Mouse (Mus musculus) CH12.LX (cell line): ENCODE measurements at regions not wholly inside any gene's neighbourhood (a gene's known extent, or its start where the extent isn't known, plus 50 kb on each side); places are given as distances from the start of the nearest gene placed in this dataset.
A peak's percentile ranks its signal among the peaks of the same experiment; 100 is the strongest.

Experiments used
- DNase-seq: peaks from one replicate; pipeline ENCODE4 v3.0.0-alpha.2; 2013; ENCODE audit errors: extremely low read depth
- H3K27ac ChIP-seq: 2 replicates; pipeline ENCODE4 v1.5.1; 2012; ENCODE audit warnings: low read depth, mild to moderate bottlenecking, control low read depth, moderate library complexity; ENCODE audit not compliant: insufficient read depth
- H3K27me3 ChIP-seq: replicated peaks from 2 replicates; pipeline ENCODE3; 2012; ENCODE audit warnings: inconsistent platforms
- H3K36me3 ChIP-seq, 2 experiments: replicated peaks in 1 of 2; 2 replicates each; pipeline versions ENCODE3 to v1.6.1; 2012; ENCODE audit warnings: inconsistent platforms in 1 of 2, low read length in 1 of 2, mild to moderate bottlenecking in 1 of 2, mixed read lengths in 1 of 2, moderate library complexity in 1 of 2; ENCODE audit not compliant: control insufficient read depth in 1 of 2, insufficient read depth in 1 of 2
- H3K4me1 ChIP-seq, 2 experiments: 2 replicates each; pipeline ENCODE4 v1.6.1; 2012; ENCODE audit warnings: inconsistent platforms in 1 of 2, moderate library complexity in 1 of 2; ENCODE audit not compliant: insufficient read depth in 2 of 2, control insufficient read depth in 1 of 2
- H3K4me2 ChIP-seq: 2 replicates; pipeline ENCODE4 v1.6.1; 2012; ENCODE audit warnings: low read depth, mild to moderate bottlenecking, control low read depth; ENCODE audit not compliant: poor library complexity, insufficient read depth, severe bottlenecking
- H3K4me3 ChIP-seq, 3 experiments: fragments of 150-350 bp in 1 of 3; sonication (generic) in 1 of 3; replicated peaks in 1 of 3; 2 replicates each; pipeline versions ENCODE3 to v1.5.1; 2011 to 2012; ENCODE audit warnings: low read depth in 2 of 3, low read length in 2 of 3, mild to moderate bottlenecking in 2 of 3, moderate library complexity in 2 of 3, control low read depth in 1 of 3, improper control_type of control experiment in 1 of 3, inconsistent platforms in 1 of 3, mixed read lengths in 1 of 3; ENCODE audit not compliant: poor library complexity in 1 of 3
- H3K79me2 ChIP-seq: replicated peaks from 2 replicates; pipeline ENCODE4 v1.6.1; 2012; ENCODE audit warnings: mild to moderate bottlenecking, moderate library complexity; ENCODE audit not compliant: control insufficient read depth, poor library complexity, insufficient read depth, severe bottlenecking; ENCODE audit errors: extremely low read depth
- H3K9ac ChIP-seq: 2 replicates; pipeline ENCODE4 v1.6.1; 2012; ENCODE audit warnings: low read depth, mild to moderate bottlenecking, control low read depth, moderate library complexity; ENCODE audit not compliant: insufficient read depth
- H3K9me3 ChIP-seq: replicated peaks from 2 replicates; pipeline ENCODE3; 2012; ENCODE audit warnings: low read length, inconsistent platforms, mixed read lengths
- EP300 ChIP-seq: IDR thresholded peaks from 2 replicates; pipeline ENCODE4 v1.6.1; 2011; ENCODE audit warnings: low read length, improper control_type of control experiment
- ETS1 ChIP-seq: conservative IDR thresholded peaks from 2 replicates; pipeline ENCODE4 v1.6.1; 2012; ENCODE audit warnings: low read depth, mild to moderate bottlenecking, inconsistent platforms, low read length, improper control_type of control experiment, moderate library complexity
- HCFC1 ChIP-seq: IDR thresholded peaks from 2 replicates; pipeline ENCODE4 v1.6.1; 2012; ENCODE audit warnings: low read depth, mild to moderate bottlenecking, inconsistent platforms, low read length, improper control_type of control experiment
- IRF4 ChIP-seq: IDR thresholded peaks from 2 replicates; pipeline ENCODE4 v1.6.1; 2014; ENCODE audit warnings: low read depth, mild to moderate bottlenecking, inconsistent platforms, low read length, improper control_type of control experiment
- JUND ChIP-seq: conservative IDR thresholded peaks from 2 replicates; pipeline ENCODE4 v1.6.1; 2011; ENCODE audit warnings: low read depth, low read length, improper control_type of control experiment
- KAT2A ChIP-seq: IDR thresholded peaks from 2 replicates; pipeline ENCODE4 v1.6.1; 2012; ENCODE audit warnings: low read length, improper control_type of control experiment, inconsistent platforms; ENCODE audit not compliant: insufficient replicate concordance
- MAFK ChIP-seq: IDR thresholded peaks from 2 replicates; pipeline ENCODE4 v1.6.1; 2011; ENCODE audit warnings: low read length, improper control_type of control experiment; ENCODE audit not compliant: insufficient replicate concordance
- MEF2A ChIP-seq: IDR thresholded peaks from 2 replicates; pipeline ENCODE4 v1.6.1; 2014; ENCODE audit warnings: low read depth, mild to moderate bottlenecking, inconsistent platforms, low read length, improper control_type of control experiment, borderline replicate concordance
- MYC ChIP-seq: IDR thresholded peaks from 2 replicates; pipeline ENCODE4 v1.6.1; 2011; ENCODE audit warnings: low read depth, mild to moderate bottlenecking, improper control_type of control experiment, low read length
- NRF1 ChIP-seq: IDR thresholded peaks from 2 replicates; pipeline ENCODE4 v1.6.1; 2014; ENCODE audit warnings: low read depth, mild to moderate bottlenecking, inconsistent platforms, low read length, improper control_type of control experiment, moderate library complexity
- RAD21 ChIP-seq: IDR thresholded peaks from 2 replicates; pipeline ENCODE4 v1.6.1; 2011; ENCODE audit warnings: low read depth, mild to moderate bottlenecking, low read length, improper control_type of control experiment, moderate library complexity
- SMC3 ChIP-seq: IDR thresholded peaks from 2 replicates; pipeline ENCODE4 v1.6.1; 2011; ENCODE audit warnings: low read depth, low read length, improper control_type of control experiment
- TBP ChIP-seq: conservative IDR thresholded peaks from 2 replicates; pipeline ENCODE4 v1.6.1; 2011; ENCODE audit warnings: low read depth, low read length, improper control_type of control experiment
- TCF12 ChIP-seq: IDR thresholded peaks from 2 replicates; pipeline ENCODE4 v1.6.1; 2014; ENCODE audit warnings: low read depth, mild to moderate bottlenecking, inconsistent platforms, low read length, improper control_type of control experiment
- USF2 ChIP-seq: conservative IDR thresholded peaks from 2 replicates; pipeline ENCODE4 v1.6.1; 2011; ENCODE audit warnings: low read depth, low read length, improper control_type of control experiment
- ZKSCAN1 ChIP-seq: IDR thresholded peaks from 2 replicates; pipeline ENCODE4 v1.6.1; 2012; ENCODE audit warnings: low read depth, inconsistent platforms, low read length, improper control_type of control experiment, borderline replicate concordance
- ZMIZ1 ChIP-seq: IDR thresholded peaks from 2 replicates; pipeline ENCODE4 v1.6.1; 2012; ENCODE audit warnings: low read depth, mild to moderate bottlenecking, inconsistent platforms, low read length, improper control_type of control experiment
- ZNF384 ChIP-seq: IDR thresholded peaks from 2 replicates; pipeline ENCODE4 v1.6.1; 2012; ENCODE audit warnings: low read depth, low read length, improper control_type of control experiment, inconsistent platforms
- dilution Hi-C: fragments of 300-500 bp; cut with MboI; formaldehyde crosslinking; loops from 2 replicates; pipeline ENCODE4 v1.14.3; 2020; ENCODE audit warnings: low sequenced_read_pairs; ENCODE audit not compliant: extremely low pct_unique_long_range_greater_than_20kb, extremely low pct_ligation_motif_present
- in situ Hi-C: fragments of 300-500 bp; cut with MboI; formaldehyde crosslinking; loops from 3 replicates; pipeline ENCODE4 v1.14.3; 2019; ENCODE audit warnings: low sequenced_read_pairs, low pct_ligation_motif_present, low pct_unique_long_range_greater_than_20kb, mixed read lengths

GRCm38 (mm10) chr13:54293006-54293405 lies 78.1 kb upstream of the Cplx2 start:
- Histone ChIP-seq H3K27ac (no peak overlapping the region), H3K4me3 (no peak overlapping the region), H3K9me3 (no peaks in the 10 kb centered on the region), H3K4me2 (no peak overlapping the region), H3K36me3 (no peaks in the 10 kb centered on the region), H3K9ac (no peak overlapping the region), H3K27me3 (peaks cover 45% of the 10 kb centered on the region), H3K4me1 (peaks cover 0 to 5% of the 10 kb centered on the region in 2 experiments; a peak in 1 of 4 replicates), H3K79me2 (no peaks in the 10 kb centered on the region)
- dilution Hi-C loops (no loop called here), in situ Hi-C loops (no loop called here)
- TF ChIP-seq KAT2A (no peak), TCF12 (no peak), NRF1 (no peak), TBP (no peak), HCFC1 (no peak), MYC (no peak), MEF2A (no peak), EP300 (no peak), ZKSCAN1 (no peak), ZMIZ1 (no peak), RAD21 (no peak), ZNF384 (no peak), JUND (no peak), USF2 (no peak)
- no peak for DNase-seq

- peak overlapping the region; percentile 27; the same call in 1 of the 2 replicates for H3K4me2 ChIP-seq
- no peak overlapping the region for H3K9ac ChIP-seq
- H3K27ac ChIP-seq: no peak overlapping the region
- no peaks in the 10 kb centered on the region for H3K79me2 ChIP-seq
- no peaks in the 10 kb centered on the region for H3K36me3 ChIP-seq
- H3K27me3 ChIP-seq: peaks cover 37% of the 10 kb centered on the region
- dilution Hi-C loops (no loop called here), in situ Hi-C loops (no loop called here)
- H3K4me3 ChIP-seq: no peak overlapping the region
- DNase-seq: no peak
- TF ChIP-seq SMC3 (no peak), ZKSCAN1 (peak; percentile 90), MAFK (no peak), ETS1 (peak; percentile 75), IRF4 (peak; percentile 66; the same call in 1 of the 2 replicates)
- no peaks in the 10 kb centered on the region for H3K9me3 ChIP-seq
- peaks cover 0 to 5% of the 10 kb centered on the region in 2 experiments; a peak in 1 of 4 replicates for H3K4me1 ChIP-seq
These were observed 75.5 kb upstream of the Cplx2 start for GRCm38 (mm10) chr13:54295475-54296259.
